ENCODE assay signal across 21 mouse cellular contexts in genomic region chr15:78806614-78807013, GRCm38 (mm10). TPM values are rescaled to one million over a fixed set of nuclear protein-coding genes. Genes with fewer than 3 reads are reported as not detected.
A peak's percentile ranks its signal among the peaks of the same experiment; 100 is the strongest.
DNase-seq lines count a peak whose midpoint lies in the region; ATAC-seq and TF ChIP-seq lines count a peak whose summit lies in the region.
"Had no signal": no experiment of that assay in that cellular context is flagged by ENCODE, and none has a peak within 500 bp of the region (broad histone marks: within the 10 kb centered on the region; RNA-seq: fewer than 3 reads in every experiment).

No protein-coding gene starts in this region.

- peak; percentile 31 to 33 for DNase-seq in right cerebral cortex, postnatal 36 days (ENCODE audit: low spot score in 2 of 2)
- no peak for DNase-seq in right cerebral cortex, postnatal 4 days
- DNase-seq in NIH3T3 (ENCODE audit: low read depth), result peak; percentile 77
- DNase-seq in stomach, postnatal 0 days (ENCODE audit: low spot score), result peak; percentile 45
- no peak for DNase-seq in B cell, adult 2 months
- DNase-seq in layer of hippocampus, postnatal 10 days (ENCODE audit: low spot score in 2 of 2), result no peak
- DNase-seq: lung, adult 2 months; thymus, postnatal 14 days had no signal

- H3K36me3 ChIP-seq in intestine, embryonic 15.5 days, result no peaks in the 10 kb centered on the region
- no peaks in the 10 kb centered on the region for H3K36me3 ChIP-seq in intestine, postnatal 0 days (ENCODE audit: control insufficient read depth, insufficient read depth)
- no peaks in the 10 kb centered on the region for H3K36me3 ChIP-seq in stomach, postnatal 0 days (ENCODE audit: control insufficient read depth, insufficient read depth, low read length)
- H3K36me3 ChIP-seq: embryonic facial prominence, embryonic 13.5 days; forebrain, embryonic 10.5 days; heart, embryonic 15.5 days; hindbrain, embryonic 12.5 days; midbrain, embryonic 15.5 days; neural tube, embryonic 12.5 days had no signal

- ATAC-seq in intestine, embryonic 15.5 days, result peak; percentile 3; the same call in 1 of the 2 replicates
- ATAC-seq in intestine, postnatal 0 days, result no peak
- no peak for ATAC-seq in stomach, postnatal 0 days (ENCODE audit: low FRiP score, low TSS enrichment)
- ATAC-seq: activated CD4-positive, CD25-positive, alpha-beta regulatory T cell, adult 4 months; midbrain, embryonic 15.5 days had no signal

- 28% methylated on average over 2 of the region's 2 CpGs for WGBS in intestine, embryonic 15.5 days
- 19% methylated on average over 2 of the region's 2 CpGs for WGBS in intestine, postnatal 0 days
- 34% methylated on average over 2 of the region's 2 CpGs for WGBS in stomach, postnatal 0 days

- H3K4me3 ChIP-seq in intestine, embryonic 15.5 days (replicated peaks), result no peak overlapping the region
- no peak overlapping the region for H3K4me3 ChIP-seq in intestine, postnatal 0 days (ENCODE audit: low read depth, low read length)
- no peak overlapping the region for H3K4me3 ChIP-seq in stomach, postnatal 0 days (ENCODE audit: low read depth, low read length)
- H3K4me3 ChIP-seq: embryonic facial prominence, embryonic 13.5 days; forebrain, embryonic 10.5 days; heart, embryonic 15.5 days; hindbrain, embryonic 12.5 days; layer of hippocampus, adult 2 months; midbrain, embryonic 15.5 days; neural tube, embryonic 12.5 days had no signal

- no peaks in the 10 kb centered on the region for H3K9me3 ChIP-seq in intestine, embryonic 15.5 days
- no peaks in the 10 kb centered on the region for H3K9me3 ChIP-seq in intestine, postnatal 0 days (ENCODE audit: control insufficient read depth)
- no peaks in the 10 kb centered on the region for H3K9me3 ChIP-seq in stomach, postnatal 0 days (ENCODE audit: control insufficient read depth, low read length)
- H3K9me3 ChIP-seq: embryonic facial prominence, embryonic 13.5 days; forebrain, embryonic 10.5 days; heart, embryonic 15.5 days; hindbrain, embryonic 12.5 days; midbrain, embryonic 15.5 days; neural tube, embryonic 12.5 days had no signal

- H3K27me3 ChIP-seq in intestine, embryonic 15.5 days (replicated peaks), result peaks cover 7% of the 10 kb centered on the region; the same call in 1 of the 2 replicates
- H3K27me3 ChIP-seq in intestine, postnatal 0 days (replicated peaks; ENCODE audit: control insufficient read depth, insufficient read depth, low read length), result no peaks in the 10 kb centered on the region
- no peaks in the 10 kb centered on the region for H3K27me3 ChIP-seq in stomach, postnatal 0 days (ENCODE audit: control insufficient read depth, insufficient read depth, low read length)

- no peak for TF ChIP-seq CTCF in intestine, postnatal 0 days (IDR thresholded peaks at IDR 0.05; ENCODE audit: low read depth)
- TF ChIP-seq CTCF in stomach, postnatal 0 days (IDR thresholded peaks at IDR 0.05; ENCODE audit: low read depth), result no peak

- H3K4me1 ChIP-seq in intestine, embryonic 15.5 days (replicated peaks), result peaks cover 43% of the 10 kb centered on the region
- H3K4me1 ChIP-seq in intestine, postnatal 0 days (replicated peaks; ENCODE audit: control insufficient read depth, insufficient read depth, low read length), result peaks cover 10% of the 10 kb centered on the region
- H3K4me1 ChIP-seq in stomach, postnatal 0 days (replicated peaks; ENCODE audit: control insufficient read depth, insufficient read depth), result peaks cover 3% of the 10 kb centered on the region; the same call in 1 of the 2 replicates

- no peak for TF ChIP-seq EP300 in stomach, postnatal 0 days (optimal IDR thresholded peaks at IDR 0.05)

- no peak overlapping the region for H3K4me2 ChIP-seq in intestine, embryonic 15.5 days (replicated peaks)
- H3K4me2 ChIP-seq in intestine, postnatal 0 days (replicated peaks; ENCODE audit: low read depth), result no peak overlapping the region
- no peak overlapping the region for H3K4me2 ChIP-seq in stomach, postnatal 0 days (replicated peaks; ENCODE audit: low read depth)
- H3K4me2 ChIP-seq: embryonic facial prominence, embryonic 13.5 days; heart, embryonic 15.5 days; hindbrain, embryonic 12.5 days; midbrain, embryonic 15.5 days; neural tube, embryonic 12.5 days had no signal

- no peak overlapping the region for H3K27ac ChIP-seq in intestine, embryonic 15.5 days
- H3K27ac ChIP-seq in intestine, postnatal 0 days (ENCODE audit: low read depth, low read length), result no peak overlapping the region
- no peak overlapping the region for H3K27ac ChIP-seq in stomach, postnatal 0 days (replicated peaks)
- H3K27ac ChIP-seq: embryonic facial prominence, embryonic 13.5 days; forebrain, embryonic 10.5 days; heart, embryonic 15.5 days; hindbrain, embryonic 12.5 days; layer of hippocampus, adult 2 months; midbrain, embryonic 15.5 days; neural tube, embryonic 12.5 days had no signal

- H3K9ac ChIP-seq in intestine, embryonic 15.5 days, result no peak overlapping the region
- H3K9ac ChIP-seq in intestine, postnatal 0 days (ENCODE audit: low read depth, low read length), result no peak overlapping the region
- H3K9ac ChIP-seq in stomach, postnatal 0 days (ENCODE audit: low read length), result no peak overlapping the region
- H3K9ac ChIP-seq: embryonic facial prominence, embryonic 13.5 days; heart, embryonic 15.5 days; hindbrain, embryonic 12.5 days; midbrain, embryonic 15.5 days; neural tube, embryonic 12.5 days had no signal

RNA-seq across cellular contexts. Expression of gene Card10, which starts 3.8 kb away (rescaled TPM):
- polyA plus RNA-seq in intestine, embryonic 15.5 days (2015; fragmentation: Nextera tagmentation; extraction: Ambion mirVana), result 6.9 and 7.3 TPM in 2 replicates
- polyA plus RNA-seq in intestine, postnatal 0 days (2015; fragmentation: Nextera tagmentation; extraction: Ambion mirVana), result 3.2 and 3.9 TPM in 2 replicates
- polyA plus RNA-seq in stomach, postnatal 0 days (2015; fragmentation: Nextera tagmentation; extraction: Ambion mirVana), result 2.4 and 2.8 TPM in 2 replicates
- total RNA-seq in layer of hippocampus, postnatal 10 days (2021), result 1 to 10 TPM; 5.8 to 6.0 TPM
- total RNA-seq: common myeloid progenitor, adult 5-6 weeks had no signal
- polyA plus RNA-seq: activated CD4-positive, CD25-positive, alpha-beta regulatory T cell, adult 4 months had no signal

RNA-seq across cellular contexts. Expression of gene Mfng, which starts 33.3 kb away (rescaled TPM):
- polyA plus RNA-seq in intestine, embryonic 15.5 days (2015; fragmentation: Nextera tagmentation; extraction: Ambion mirVana), result 19.7 and 20.4 TPM in 2 replicates
- polyA plus RNA-seq in intestine, postnatal 0 days (2015; fragmentation: Nextera tagmentation; extraction: Ambion mirVana), result 7.2 and 7.6 TPM in 2 replicates
- polyA plus RNA-seq in stomach, postnatal 0 days (2015; fragmentation: Nextera tagmentation; extraction: Ambion mirVana), result 5.6 and 7.2 TPM in 2 replicates
- total RNA-seq in layer of hippocampus, postnatal 10 days (2021), result 10 to 100 TPM in 1 of 2 experiments, 1 to 10 TPM in 1; 9.2 to 10.4 TPM

RNA-seq across cellular contexts. Expression of gene Cdc42ep1, which starts 35.8 kb away (rescaled TPM):
- 44.0 and 47.5 TPM in 2 replicates for polyA plus RNA-seq in intestine, embryonic 15.5 days (2015; fragmentation: Nextera tagmentation; extraction: Ambion mirVana)
- 16.8 and 17.0 TPM in 2 replicates for polyA plus RNA-seq in intestine, postnatal 0 days (2015; fragmentation: Nextera tagmentation; extraction: Ambion mirVana)
- polyA plus RNA-seq in stomach, postnatal 0 days (2015; fragmentation: Nextera tagmentation; extraction: Ambion mirVana), result 37.7 and 45.4 TPM in 2 replicates
- 1 to 10 TPM; 7.6 to 8.5 TPM for total RNA-seq in layer of hippocampus, postnatal 10 days (2021)
- total RNA-seq: common myeloid progenitor, adult 5-6 weeks; megakaryocyte progenitor cell, adult 5-6 weeks had no signal
- polyA plus RNA-seq: activated CD4-positive, CD25-positive, alpha-beta regulatory T cell, adult 4 months had no signal

RNA-seq across cellular contexts. Expression of gene Lgals2, which starts 48.7 kb away (rescaled TPM):
- polyA plus RNA-seq in intestine, embryonic 15.5 days (2015; fragmentation: Nextera tagmentation; extraction: Ambion mirVana), result 1,110 and 1,149 TPM in 2 replicates
- polyA plus RNA-seq in intestine, postnatal 0 days (2015; fragmentation: Nextera tagmentation; extraction: Ambion mirVana), result 787 and 833 TPM in 2 replicates
- 39.4 and 39.5 TPM in 2 replicates for polyA plus RNA-seq in stomach, postnatal 0 days (2015; fragmentation: Nextera tagmentation; extraction: Ambion mirVana)
- not detected for total RNA-seq in layer of hippocampus, postnatal 10 days (2021)
- total RNA-seq: common myeloid progenitor, adult 5-6 weeks; layer of hippocampus, adult 2 months; left cerebral cortex, postnatal 10 days; megakaryocyte progenitor cell, adult 5-6 weeks had no signal
- polyA plus RNA-seq: activated CD4-positive, CD25-positive, alpha-beta regulatory T cell, adult 4 months; embryonic facial prominence, embryonic 13.5 days; forebrain, embryonic 10.5 days; hindbrain, embryonic 12.5 days; neural tube, embryonic 12.5 days had no signal

Comparison
In these comparisons a context has a peak if more than half of its experiments do, and no peak if none do; other contexts are left out.
1. DNase-seq: peak in right cerebral cortex, postnatal 36 days (2 of 2), NIH3T3 (single experiment) and stomach, postnatal 0 days (single experiment); none in right cerebral cortex, postnatal 4 days (single experiment), B cell, adult 2 months (0 of 2) and layer of hippocampus, postnatal 10 days (0 of 2).